ENCODE assay signal across 7 mouse cellular contexts in genomic region chr19:24280601-24281228, GRCm38 (mm10). TPM values are rescaled to one million over a fixed set of nuclear protein-coding genes. Genes with fewer than 3 reads are reported as not detected.
DNase-seq lines count a peak whose midpoint lies in the region; ATAC-seq and TF ChIP-seq lines count a peak whose summit lies in the region.

Fxn (minus strand) TSS chr19:24280605.

- no peak for TF ChIP-seq RAD21 in MEL (IDR thresholded peaks at IDR 0.05; ENCODE audit: low read depth, low read length)

- H3K4me1 ChIP-seq in MEL (ENCODE audit: control insufficient read depth in 1 of 2, insufficient read depth in 2 of 2, low read length in 2 of 2), result peaks cover 0 to 12% of the 10 kb centered on the region in 2 experiments; a peak in 2 of 4 replicates
- peaks cover 12% of the 10 kb centered on the region for H3K4me1 ChIP-seq in midbrain, embryonic 13.5 days (replicated peaks)
- peaks cover 5% of the 10 kb centered on the region for H3K4me1 ChIP-seq in thymus, adult 2 months (replicated peaks; ENCODE audit: control insufficient read depth, insufficient read depth, low read length)

- H3K27me3 ChIP-seq in MEL (ENCODE audit: control insufficient read depth in 1 of 2, insufficient read depth in 2 of 2, low read length in 2 of 2), result no peaks in the 10 kb centered on the region
- no peaks in the 10 kb centered on the region for H3K27me3 ChIP-seq in midbrain, embryonic 13.5 days
- no peaks in the 10 kb centered on the region for H3K27me3 ChIP-seq in thymus, adult 2 months (ENCODE audit: control insufficient read depth, insufficient read depth, low read length)

- TF ChIP-seq EP300 in MEL (IDR thresholded peaks at IDR 0.05; ENCODE audit: low read depth in 1 of 2, low read length in 2 of 2), result no peak

- peak; percentile 45 for ATAC-seq in CD4-positive, CD25-positive, alpha-beta regulatory T cell, adult 4 months
- peak; percentile 96 for ATAC-seq in midbrain, embryonic 13.5 days

- peak; percentile 97 for DNase-seq in MEL (ENCODE audit: low read depth, low spot score)
- DNase-seq in embryo, embryonic 11 days, result peak; percentile 90
- no peak for DNase-seq in heart, adult 8-10 months (ENCODE audit: low spot score)
- no peak for DNase-seq in left cerebral cortex, postnatal 10 days (ENCODE audit: extremely low spot score in 1 of 2, low spot score in 2 of 2)
- DNase-seq in thymus, adult 2 months, result peak; percentile 36

- intact Hi-C loops in left cerebral cortex, postnatal 10 days (cut with DNase I), result no loop called here

- H3K4me2 ChIP-seq in midbrain, embryonic 13.5 days (replicated peaks), result peak within 1 kb of the TSS; percentile 86

- H3K27ac ChIP-seq in MEL (ENCODE audit: control insufficient read depth, low read depth, low read length), result peak within 1 kb of the TSS; percentile 91
- peak within 1 kb of the TSS; percentile 85 for H3K27ac ChIP-seq in midbrain, embryonic 13.5 days
- H3K27ac ChIP-seq in thymus, adult 2 months (ENCODE audit: control insufficient read depth, insufficient read depth, low read length), result peak within 1 kb of the TSS; percentile 61

- TF ChIP-seq CTCF in MEL (IDR thresholded peaks at IDR 0.05 in 2 of 3, conservative IDR thresholded peaks at IDR 0.05 in 1 of 3; ENCODE audit: control insufficient read depth in 1 of 3, insufficient read depth in 1 of 3, low read depth in 2 of 3, low read length in 3 of 3, poor library complexity in 1 of 3, severe bottlenecking in 1 of 3), result peak in 2 of 3 experiments; percentile 48 to 62; a peak in 4 of 6 replicates
- no peak; the same call in 1 of the 2 replicates for TF ChIP-seq CTCF in thymus, adult 2 months (IDR thresholded peaks at IDR 0.05; ENCODE audit: borderline replicate concordance, control insufficient read depth, extremely low read depth, insufficient read depth, low read length, poor library complexity)

- peak within 1 kb of the TSS; percentile 75 for H3K9ac ChIP-seq in MEL (ENCODE audit: control insufficient read depth, low read depth, low read length, poor library complexity, severe bottlenecking)
- H3K9ac ChIP-seq in midbrain, embryonic 13.5 days (replicated peaks), result peak within 1 kb of the TSS; percentile 68

- H3K79me2 ChIP-seq in MEL (ENCODE audit: control insufficient read depth, insufficient read depth, low read length, poor library complexity), result peaks cover 12% of the 10 kb centered on the region

- 1% methylated on average over 12 of the region's 22 CpGs for whole genome bisulfite sequencing in midbrain, embryonic 13.5 days
- WGBS in thymus, adult 2 months, result under 1% methylated on average over 20 of the region's 22 CpGs

- no peaks in the 10 kb centered on the region for H3K9me3 ChIP-seq in MEL (replicated peaks; ENCODE audit: insufficient read depth, low read length)
- no peaks in the 10 kb centered on the region for H3K9me3 ChIP-seq in midbrain, embryonic 13.5 days

- H3K4me3 ChIP-seq in MEL (ENCODE audit: control insufficient read depth in 1 of 2, insufficient read depth in 1 of 2, low read depth in 2 of 2, low read length in 2 of 2), result peak within 1 kb of the TSS; percentile 66 to 84
- peak within 1 kb of the TSS; percentile 62 for H3K4me3 ChIP-seq in midbrain, embryonic 13.5 days (replicated peaks)
- peak within 1 kb of the TSS; percentile 71 for H3K4me3 ChIP-seq in thymus, adult 2 months (ENCODE audit: control insufficient read depth, insufficient read depth, low read length)

- H3K36me3 ChIP-seq in MEL (ENCODE audit: control insufficient read depth in 1 of 2, insufficient read depth in 2 of 2, low read length in 2 of 2), result no peaks in the 10 kb centered on the region; a peak in 1 of 4 replicates
- peaks cover 8% of the 10 kb centered on the region; the same call in 1 of the 2 replicates for H3K36me3 ChIP-seq in midbrain, embryonic 13.5 days
- no peaks in the 10 kb centered on the region for H3K36me3 ChIP-seq in thymus, adult 2 months (ENCODE audit: control insufficient read depth, insufficient read depth, low read length)

- TF ChIP-seq POLR2A in MEL (IDR thresholded peaks at IDR 0.05; ENCODE audit: control insufficient read depth in 1 of 2, insufficient read depth in 1 of 2, low read depth in 1 of 2, low read length in 2 of 2, poor library complexity in 1 of 2), result no peak
- TF ChIP-seq POLR2A in thymus, adult 2 months (IDR thresholded peaks at IDR 0.05; ENCODE audit: control insufficient read depth, extremely low read depth, insufficient read depth, low read length, poor library complexity), result no peak

TF ChIP-seq in MEL, 35 proteins besides CTCF, POLR2A, EP300 and RAD21:
- TF ChIP-seq SMC3 (IDR thresholded peaks at IDR 0.05; ENCODE audit: low read depth, low read length) (0 out of 2 replicates have a peak, but pooled peaks have one; percentile 16), SIN3A (IDR thresholded peaks at IDR 0.05; ENCODE audit: low read length) (peak; percentile 63), ELF1 (IDR thresholded peaks at IDR 0.05; ENCODE audit: low read depth, low read length) (0 out of 2 replicates have a peak, but pooled peaks have one; percentile 47), NELFE (IDR thresholded peaks at IDR 0.05; ENCODE audit: low read depth, low read length) (no peak), GATA1 (IDR thresholded peaks at IDR 0.05; ENCODE audit: low read depth, low read length) (no peak), ZNF384 (IDR thresholded peaks at IDR 0.05; ENCODE audit: low read depth, low read length) (peak; percentile 65), TBP (IDR thresholded peaks at IDR 0.05; ENCODE audit: low read depth, low read length) (0 out of 2 replicates have a peak, but pooled peaks have one; percentile 20)
TF ChIP-seq in MEL: peak in this region for 5.

RNA-seq across cellular contexts. Expression of gene Fxn, which starts in this region (rescaled TPM):
- 10 to 100 TPM; 13.2 to 16.9 TPM for polyA plus RNA-seq in CD4-positive, CD25-positive, alpha-beta regulatory T cell, adult 4 months (2017; shearing (Covaris generic))
- 46.2 and 53.7 TPM in 2 replicates for total RNA-seq in MEL (2012; rRNA removed)
- 10 to 100 TPM in 1 of 2 experiments, not detected in 1; 83.7 TPM for polyA plus RNA-seq in MEL (2012; ENCODE audit: insufficient read depth in 1 of 2, insufficient read length in 2 of 2, low read depth in 1 of 2, low replicate concordance in 2 of 2, missing spikeins in 1 of 2)
- 10 to 100 TPM; 26.4 to 31.2 (median 29.3) TPM for total RNA-seq in heart, adult 8-10 months (2022)
- total RNA-seq in left cerebral cortex, postnatal 10 days (2021), result 10 to 100 TPM; 10.4 to 10.5 TPM
- 40.1 and 41.4 TPM in 2 replicates for polyA plus RNA-seq in midbrain, embryonic 13.5 days (2015; fragmentation: Nextera tagmentation; extraction: Ambion mirVana)
- polyA plus RNA-seq in thymus, adult 2 months (2012; rRNA removed), result 22.5 and 24.5 TPM in 2 replicates

Comparison
In these comparisons a context has a peak if more than half of its experiments do, and no peak if none do; other contexts are left out.
1. DNase-seq: peak in MEL (single experiment), embryo, embryonic 11 days (single experiment) and thymus, adult 2 months (single experiment); none in heart, adult 8-10 months (single experiment) and left cerebral cortex, postnatal 10 days (0 of 2).
2. Peak in every context shown above with its lines, with median percentiles within 50 percentile points of each other: H3K27ac ChIP-seq and H3K4me3 ChIP-seq.